Mouse (Mus musculus) myocyte (in vitro differentiated cells): ENCODE data around the gene Cd34. TPM values are rescaled to one million over a fixed set of nuclear protein-coding genes. Genes with fewer than 3 reads are reported as not detected.

Source experiments
- H3K27me3 ChIP-seq: one replicate; pipeline ENCODE4 v1.6.1; 2011; ENCODE audit not compliant: control insufficient read depth, insufficient read depth, insufficient read length
- H3K36me3 ChIP-seq: one replicate; pipeline ENCODE4 v1.6.1; 2011; ENCODE audit not compliant: control insufficient read depth, insufficient read depth
- H3K4me2 ChIP-seq: one replicate; pipeline ENCODE4 v1.6.1; 2011; ENCODE audit warnings: low read depth, control low read depth
- H3K4me3 ChIP-seq: one replicate; pipeline ENCODE4 v1.5.1; 2011; ENCODE audit warnings: mild to moderate bottlenecking, control low read depth, moderate library complexity
- H3K79me2 ChIP-seq: one replicate; pipeline ENCODE4 v1.6.1; 2011; ENCODE audit not compliant: control insufficient read depth, insufficient read depth
- H3ac ChIP-seq: one replicate; pipeline ENCODE4 v1.6.1; 2011; ENCODE audit not compliant: control insufficient read depth, insufficient read length
- CEBPB ChIP-seq: IDR thresholded peaks from 2 replicates; pipeline ENCODE4 v1.6.1; 2011; ENCODE audit warnings: mild to moderate bottlenecking, moderate library complexity; ENCODE audit not compliant: poor library complexity, insufficient read depth, severe bottlenecking
- E2F4 ChIP-seq: IDR thresholded peaks from one replicate; pipeline ENCODE4 v1.6.1; 2011; ENCODE audit warnings: mild to moderate bottlenecking, control low read depth, moderate library complexity; ENCODE audit not compliant: insufficient read depth
- MAX ChIP-seq: IDR thresholded peaks from one replicate; pipeline ENCODE4 v1.6.1; 2011; ENCODE audit warnings: low read depth, mild to moderate bottlenecking, control low read depth
- MYOD1 ChIP-seq, 3 experiments: IDR thresholded peaks; one replicate each; pipeline ENCODE4 v1.6.1; 2011; ENCODE audit warnings: control low read depth in 2 of 3, low read depth in 2 of 3, mild to moderate bottlenecking in 2 of 3, moderate library complexity in 1 of 3; ENCODE audit not compliant: insufficient read length in 2 of 3, control insufficient read depth in 1 of 3
- MYOG ChIP-seq, 3 experiments: IDR thresholded peaks; one replicate each; pipeline ENCODE4 v1.6.1; 2011; ENCODE audit warnings: control low read depth in 2 of 3, low read depth in 2 of 3, mild to moderate bottlenecking in 2 of 3; ENCODE audit not compliant: insufficient read length in 2 of 3, control insufficient read depth in 1 of 3, insufficient read depth in 1 of 3
- POLR2A ChIP-seq: IDR thresholded peaks from one replicate; pipeline ENCODE4 v1.6.1; 2011; ENCODE audit warnings: low read depth, mild to moderate bottlenecking, control low read depth, moderate library complexity; ENCODE audit not compliant: insufficient read length
- POLR2AphosphoS2 ChIP-seq: IDR thresholded peaks from one replicate; pipeline ENCODE4 v1.6.1; 2011; ENCODE audit warnings: low read depth, control low read depth; ENCODE audit not compliant: insufficient read length
- REST ChIP-seq: IDR thresholded peaks from one replicate; pipeline ENCODE4 v1.6.1; 2011; ENCODE audit warnings: mild to moderate bottlenecking, control low read depth, moderate library complexity; ENCODE audit not compliant: insufficient read depth, insufficient read length
- SRF ChIP-seq: IDR thresholded peaks from one replicate; pipeline ENCODE4 v1.6.1; 2011; ENCODE audit warnings: low read depth; ENCODE audit not compliant: control insufficient read depth, insufficient read length
- TCF12 ChIP-seq: IDR thresholded peaks from one replicate; pipeline ENCODE4 v1.6.1; 2011; ENCODE audit warnings: mild to moderate bottlenecking, control low read depth; ENCODE audit not compliant: poor library complexity, insufficient read depth, severe bottlenecking
- TCF3 ChIP-seq: IDR thresholded peaks from one replicate; pipeline ENCODE4 v1.6.1; 2011; ENCODE audit warnings: low read depth, control low read depth; ENCODE audit not compliant: insufficient read length
- USF1 ChIP-seq: IDR thresholded peaks from one replicate; pipeline ENCODE4 v1.6.1; 2011; ENCODE audit warnings: low read depth, mild to moderate bottlenecking, control low read depth, moderate library complexity
- polyA plus RNA-seq: library from polyadenylated mRNA; unstranded; fragments of >200 nt; fragmentation: generic; extraction: Trizol; gene quantifications from one replicate; pipeline ENCODE4 v1.2.1, GENCODE M21; 2012; ENCODE audit warnings: missing spikeins

Gene Cd34
- polyA plus RNA-seq, 1 experiment = 19.0 TPM

- Histone ChIP-seq H3K4me2 (no peak overlapping the region), H3K79me2 (no peaks in the 10 kb centered on the region), H3ac (no peak overlapping the region), H3K36me3 (no peaks in the 10 kb centered on the region), H3K4me3 (no peak overlapping the region), H3K27me3 (no peaks in the 10 kb centered on the region)
- TF ChIP-seq TCF12 (no peak), E2F4 (no peak), MAX (no peak), POLR2A (no peak), MYOG (IDR thresholded peaks at IDR 0.05; ENCODE audit: control insufficient read depth in 1 of 3, insufficient read depth in 1 of 3, insufficient read length in 2 of 3, low read depth in 2 of 3) (no peak), USF1 (no peak), SRF (no peak), MYOD1 (IDR thresholded peaks at IDR 0.05; ENCODE audit: control insufficient read depth in 1 of 3, insufficient read length in 2 of 3, low read depth in 2 of 3) (no peak), REST (no peak), TCF3 (no peak), CEBPB (no peak), POLR2AphosphoS2 (no peak)
These were observed 7.8 kb downstream of the Cd34 start for GRCm38 (mm10) chr1:194946467-194946866.

- H3ac ChIP-seq = no peak overlapping the region
- no peaks in the 10 kb centered on the region for H3K79me2 ChIP-seq
- H3K36me3 ChIP-seq = no peaks in the 10 kb centered on the region
- no peak overlapping the region for H3K4me2 ChIP-seq
- H3K27me3 ChIP-seq = no peaks in the 10 kb centered on the region
- TF ChIP-seq TCF3 (no peak), SRF (no peak), CEBPB (no peak), USF1 (no peak), E2F4 (no peak), MYOD1 (IDR thresholded peaks at IDR 0.05; ENCODE audit: control insufficient read depth in 1 of 3, insufficient read length in 2 of 3, low read depth in 2 of 3) (no peak), POLR2A (no peak), MAX (no peak), POLR2AphosphoS2 (no peak), TCF12 (no peak), REST (no peak), MYOG (IDR thresholded peaks at IDR 0.05; ENCODE audit: control insufficient read depth in 1 of 3, insufficient read depth in 1 of 3, insufficient read length in 2 of 3, low read depth in 2 of 3) (no peak)
- H3K4me3 ChIP-seq = no peak overlapping the region
These were observed 12.3 kb downstream of the Cd34 start for GRCm38 (mm10) chr1:194950913-194951312.

DNA sequence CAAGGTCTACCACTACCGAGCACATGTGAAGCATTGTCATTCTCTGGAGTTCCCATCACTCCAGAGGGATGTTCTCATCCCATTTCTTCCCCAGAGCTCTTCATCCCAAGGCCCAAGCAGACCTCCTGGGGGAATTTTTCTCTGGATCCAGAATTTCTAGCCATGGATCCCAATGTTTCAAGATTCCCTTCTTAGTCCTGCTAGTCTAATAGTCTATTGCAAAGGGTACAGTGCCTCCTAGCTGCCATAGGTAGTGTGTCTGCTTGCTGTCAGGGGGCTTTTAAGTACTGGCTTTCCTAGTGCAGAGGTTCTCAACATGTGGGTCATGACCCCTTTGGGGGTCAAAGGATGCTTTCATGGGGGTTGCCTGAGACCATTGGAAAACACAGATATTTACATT, 14.3 kb downstream of the Cd34 start:
- Histone ChIP-seq H3K79me2 (no peaks in the 10 kb centered on the region), H3K4me3 (no peak overlapping the region), H3K27me3 (no peaks in the 10 kb centered on the region), H3K36me3 (no peaks in the 10 kb centered on the region), H3K4me2 (no peak overlapping the region), H3ac (no peak overlapping the region)
- TF ChIP-seq TCF12 = no peak
- no peak for TF ChIP-seq MYOG (IDR thresholded peaks at IDR 0.05; ENCODE audit: control insufficient read depth in 1 of 3, insufficient read depth in 1 of 3, insufficient read length in 2 of 3, low read depth in 2 of 3)
- TF ChIP-seq USF1 = no peak
- no peak for TF ChIP-seq REST
- TF ChIP-seq MYOD1 (IDR thresholded peaks at IDR 0.05; ENCODE audit: control insufficient read depth in 1 of 3, insufficient read length in 2 of 3, low read depth in 2 of 3) = no peak
- TF ChIP-seq CEBPB = no peak
- TF ChIP-seq SRF = no peak
- no peak for TF ChIP-seq E2F4
- no peak for TF ChIP-seq POLR2A
- TF ChIP-seq MAX = no peak
- TF ChIP-seq TCF3 = no peak
- no peak for TF ChIP-seq POLR2AphosphoS2

- TF ChIP-seq CEBPB = no peak
- TF ChIP-seq MYOG (IDR thresholded peaks at IDR 0.05; ENCODE audit: control insufficient read depth in 1 of 3, insufficient read depth in 1 of 3, insufficient read length in 2 of 3, low read depth in 2 of 3) = no peak
- TF ChIP-seq MYOD1 (IDR thresholded peaks at IDR 0.05; ENCODE audit: control insufficient read depth in 1 of 3, insufficient read length in 2 of 3, low read depth in 2 of 3) = no peak
- TF ChIP-seq TCF3 = no peak
- no peak for TF ChIP-seq SRF
- TF ChIP-seq TCF12 = no peak
- TF ChIP-seq MAX = no peak
These were observed 16.1 kb downstream of the Cd34 start for GRCm38 (mm10) chr1:194954694-194955093.

DNA sequence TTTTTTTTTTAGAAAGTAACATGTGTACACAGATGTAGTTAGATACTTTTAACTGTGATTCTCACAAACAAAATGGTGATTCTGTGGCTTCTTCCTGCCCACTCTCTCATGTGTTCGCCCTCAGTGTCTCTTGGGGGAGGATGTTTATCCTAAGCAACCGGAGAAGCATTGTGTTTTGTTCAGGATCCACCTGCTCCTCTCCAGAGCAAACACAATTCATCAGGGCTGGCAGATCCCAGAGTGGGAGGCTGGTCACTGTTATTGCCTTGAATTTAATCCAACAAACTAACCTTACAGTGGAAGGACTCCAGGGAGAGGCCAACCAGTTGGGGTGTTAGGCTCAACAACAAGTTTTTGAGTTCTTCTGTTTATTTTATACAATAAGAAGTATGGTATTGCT, 17.1 kb downstream of the Cd34 start:
- Histone ChIP-seq H3K79me2 (no peaks in the 10 kb centered on the region), H3ac (no peak overlapping the region), H3K36me3 (no peaks in the 10 kb centered on the region), H3K4me3 (no peak overlapping the region), H3K4me2 (no peak overlapping the region), H3K27me3 (no peaks in the 10 kb centered on the region)
- TF ChIP-seq MYOD1 (IDR thresholded peaks at IDR 0.05; ENCODE audit: control insufficient read depth in 1 of 3, insufficient read length in 2 of 3, low read depth in 2 of 3) = no peak
- TF ChIP-seq E2F4 = no peak
- TF ChIP-seq TCF12 = no peak
- no peak for TF ChIP-seq MAX
- no peak for TF ChIP-seq TCF3
- TF ChIP-seq POLR2AphosphoS2 = no peak
- no peak for TF ChIP-seq REST
- no peak for TF ChIP-seq CEBPB
- no peak for TF ChIP-seq MYOG (IDR thresholded peaks at IDR 0.05; ENCODE audit: control insufficient read depth in 1 of 3, insufficient read depth in 1 of 3, insufficient read length in 2 of 3, low read depth in 2 of 3)
- no peak for TF ChIP-seq SRF
- no peak for TF ChIP-seq POLR2A
- TF ChIP-seq USF1 = no peak

More at GRCm38 (mm10) chr1:194954694-194955093, 16.1 kb downstream of the Cd34 start:
- Histone ChIP-seq H3K36me3 (no peaks in the 10 kb centered on the region), H3K4me3 (no peak overlapping the region), H3ac (no peak overlapping the region), H3K27me3 (no peaks in the 10 kb centered on the region), H3K79me2 (no peaks in the 10 kb centered on the region), H3K4me2 (no peak overlapping the region)
